Mouse (Mus musculus) kidney, postnatal 10 days (tissue): ENCODE measurements around the gene Grip1.

Experiments used
- DNase-seq: peaks from one replicate; pipeline ENCODE4 v3.0.0; 2021; ENCODE audit warnings: mixed read lengths

Grip1 gene

DNA sequence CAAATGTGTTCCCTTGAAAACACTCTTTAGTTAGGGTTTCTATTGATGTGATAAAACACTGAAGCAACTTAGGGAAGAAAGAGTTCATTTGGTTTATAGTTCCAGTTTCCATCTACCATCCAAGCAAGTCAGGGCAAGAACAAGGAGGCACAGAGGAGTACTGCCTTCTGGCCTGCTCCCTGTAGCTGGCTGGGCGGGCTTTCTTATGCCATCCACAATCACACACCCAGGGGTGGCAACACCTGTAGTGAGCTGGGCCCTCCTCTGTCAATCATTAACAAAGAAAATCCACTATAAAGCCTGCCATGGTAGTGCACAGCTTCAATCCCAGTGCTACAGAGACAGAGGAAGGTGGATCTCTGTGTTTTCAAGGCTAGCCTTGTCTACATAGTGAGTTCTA lies 122.2 kb downstream of the Grip1 start:
- DNase-seq, result no peak

DNA sequence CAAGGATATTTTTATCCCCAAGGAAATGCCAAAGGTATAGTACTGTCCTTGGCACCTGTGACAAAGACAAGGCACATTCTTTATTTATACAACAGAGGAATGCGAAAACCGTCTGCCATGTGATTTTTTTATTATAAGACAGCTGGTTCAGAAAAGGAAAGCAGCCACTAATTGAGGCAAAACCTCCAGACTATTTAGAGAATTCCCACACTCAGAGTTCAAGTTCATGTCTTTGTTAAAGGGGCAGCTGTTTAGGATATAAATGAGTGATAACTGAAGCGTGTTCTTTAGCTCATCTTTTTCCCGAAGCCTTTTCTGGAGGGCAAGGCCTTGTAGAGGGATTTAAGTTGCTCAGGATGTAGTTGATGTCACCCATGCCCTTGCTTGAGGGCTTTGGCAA lies 126.4 kb downstream of the Grip1 start:
- DNase-seq, result no peak

DNA sequence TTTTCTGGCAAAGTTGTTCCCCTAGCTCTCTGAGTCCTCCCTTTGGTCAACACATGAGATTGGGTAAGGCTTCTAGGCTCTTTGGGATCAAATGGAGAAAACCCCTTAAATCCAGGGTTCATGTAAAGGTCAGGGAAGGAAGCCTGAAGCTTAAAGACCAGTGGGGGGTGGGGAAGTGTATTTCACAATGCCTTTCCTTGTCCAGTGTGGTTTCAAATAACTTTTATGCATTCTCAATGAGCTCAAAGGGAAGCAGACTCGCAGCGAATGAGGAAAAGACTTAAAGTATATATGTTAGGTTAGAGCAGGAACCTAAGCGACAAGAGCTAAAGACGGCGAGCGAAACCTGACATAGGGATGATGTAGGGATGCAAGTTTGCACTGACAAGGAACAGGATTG lies 131.0 kb downstream of the Grip1 start:
- no peak for DNase-seq

DNA sequence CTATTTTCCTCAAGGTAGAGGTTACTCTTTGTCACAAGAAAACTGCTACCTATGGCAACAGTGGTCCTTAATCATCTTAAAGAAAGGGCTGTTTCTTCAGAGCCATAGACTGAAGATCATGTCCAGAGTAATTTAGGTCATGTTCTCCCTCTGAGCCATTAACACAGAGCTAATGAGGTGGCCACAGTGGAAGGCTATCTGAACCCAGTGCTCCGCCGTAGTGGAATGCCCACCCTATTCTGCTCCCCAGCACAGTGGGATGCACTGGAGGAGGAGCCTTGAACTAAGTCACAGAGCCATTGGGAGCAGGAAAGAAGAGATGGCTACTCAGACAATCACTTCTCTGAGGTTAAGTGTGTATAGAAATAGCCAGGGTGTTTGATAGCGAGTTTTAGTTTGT lies 133.3 kb downstream of the Grip1 start:
- DNase-seq, result no peak

DNA sequence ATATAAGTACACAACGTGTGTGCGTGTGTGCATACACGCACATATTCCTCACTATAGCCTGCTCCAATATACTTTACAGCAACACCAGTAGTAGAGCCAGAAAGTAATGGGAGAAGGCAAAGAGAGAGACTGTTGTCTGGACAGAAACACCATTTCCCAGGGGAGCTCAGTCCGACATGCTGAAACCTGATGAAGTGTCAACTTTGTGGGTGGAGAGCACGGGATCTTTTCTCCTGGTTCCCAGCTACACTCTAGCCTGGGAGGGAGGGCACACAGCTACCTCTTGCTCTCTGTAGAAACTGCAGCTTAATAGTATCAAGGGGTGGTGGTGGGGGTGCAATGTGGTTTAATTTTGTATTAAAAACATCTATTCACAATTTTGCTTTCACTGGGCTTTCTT lies 143.2 kb downstream of the Grip1 start:
- no peak for DNase-seq

DNA sequence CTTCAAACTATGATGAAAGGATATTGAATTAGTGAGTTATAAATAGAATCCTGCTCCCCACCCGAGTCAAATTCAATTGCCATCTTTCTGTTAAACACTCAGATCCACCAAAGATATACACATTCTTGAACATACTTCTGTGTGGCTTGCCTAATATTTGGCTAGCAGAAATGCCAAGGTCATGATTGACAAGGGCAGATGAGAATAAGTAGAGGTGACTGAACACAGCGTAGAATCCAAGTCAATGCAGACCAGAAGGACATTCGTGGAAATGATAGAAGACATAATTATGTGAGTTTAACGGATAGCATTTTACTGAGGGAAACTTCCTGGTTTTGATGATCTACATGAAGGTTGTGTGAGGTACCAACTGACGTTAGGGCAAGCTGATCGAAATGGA lies 153.9 kb downstream of the Grip1 start:
- no peak for DNase-seq

DNA sequence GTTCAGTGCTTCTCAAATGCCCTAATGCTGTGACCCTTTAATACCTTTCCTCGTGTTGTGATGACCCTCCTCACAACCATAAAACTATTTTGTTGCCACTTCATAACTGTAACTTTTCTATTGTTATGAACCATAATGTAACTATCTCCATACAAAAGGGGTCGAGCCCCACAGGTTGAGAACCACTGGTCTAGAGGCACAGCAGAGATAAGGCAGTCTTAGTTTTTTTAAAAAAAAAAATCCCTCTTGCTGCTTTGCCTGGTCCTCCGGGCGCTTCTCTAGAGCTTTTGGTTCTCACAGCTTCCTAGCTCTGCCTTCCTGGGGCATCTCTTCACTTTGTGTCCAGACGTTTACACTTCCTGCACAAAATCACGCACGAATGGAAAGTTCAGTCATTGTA lies 155.4 kb downstream of the Grip1 start:
- DNase-seq, result no peak

DNA sequence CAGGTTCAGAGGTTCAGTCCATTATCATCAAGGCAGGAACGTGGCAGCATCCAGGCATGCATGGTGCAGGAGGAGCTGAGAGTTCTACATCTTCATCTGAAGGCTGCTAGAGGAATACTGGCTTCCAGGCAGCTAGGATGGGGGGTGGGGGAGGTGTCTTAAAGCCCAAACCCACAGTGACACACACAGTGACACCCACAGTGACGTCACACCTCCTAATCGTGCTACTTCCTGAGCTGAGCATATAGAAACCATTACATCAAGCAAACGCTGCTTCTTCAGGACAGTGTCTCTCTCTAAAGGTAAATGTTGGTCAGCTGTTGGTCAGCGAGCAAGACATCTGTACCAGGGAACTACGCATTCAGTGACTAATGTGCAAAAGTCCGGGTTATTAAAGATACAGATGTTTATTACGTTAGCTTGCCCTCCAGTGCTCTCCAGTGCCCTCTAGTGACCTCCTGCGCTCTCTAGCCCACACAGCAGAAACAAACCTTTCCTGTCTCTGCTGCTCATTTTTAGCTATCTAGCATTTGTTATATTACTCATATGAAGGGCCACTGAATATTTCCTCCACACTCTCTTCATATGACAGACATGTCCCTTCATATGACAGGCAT lies 156.8 kb downstream of the Grip1 start:
- peak; percentile 62 for DNase-seq

DNA sequence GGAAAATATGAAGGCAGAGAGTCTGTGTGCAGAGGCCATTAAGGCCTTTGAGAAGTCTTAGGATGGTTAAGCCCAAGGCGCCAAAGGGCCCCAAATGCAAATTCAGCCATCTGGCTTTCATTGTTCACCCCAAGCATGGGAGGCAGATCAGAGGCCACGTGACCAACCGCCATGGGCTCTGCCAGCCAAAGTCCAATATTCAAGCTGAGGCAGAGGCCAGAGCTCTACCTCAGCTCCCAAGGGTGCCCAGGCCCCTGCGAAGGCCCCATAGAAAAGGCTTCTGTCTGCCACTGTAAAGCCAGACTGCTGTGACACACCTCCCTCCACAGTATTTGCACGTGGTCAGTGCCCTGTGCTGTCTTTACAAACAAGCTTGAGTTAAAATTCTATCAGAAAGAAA lies 158.4 kb downstream of the Grip1 start:
- no peak for DNase-seq

DNA sequence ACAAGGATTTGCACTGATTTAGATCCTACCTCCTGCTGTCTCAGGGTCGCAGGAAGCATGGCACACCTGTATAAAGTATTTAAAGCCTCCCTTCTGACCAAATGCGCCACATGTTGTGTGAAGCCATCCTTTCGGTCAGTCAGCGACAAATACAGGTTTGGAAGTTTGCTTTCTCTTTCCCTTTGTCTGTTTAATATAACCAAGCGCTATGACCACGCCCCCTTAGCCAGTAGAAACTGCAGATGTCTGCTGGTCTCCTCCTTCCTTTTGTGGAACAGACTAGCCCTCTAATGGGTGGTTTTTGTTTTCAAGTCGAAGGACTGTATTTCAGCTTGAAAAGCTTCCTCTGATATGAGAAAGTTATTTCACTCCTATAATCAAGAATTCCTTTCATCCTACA lies 161.1 kb downstream of the Grip1 start:
- DNase-seq, result peak; percentile 52

DNA sequence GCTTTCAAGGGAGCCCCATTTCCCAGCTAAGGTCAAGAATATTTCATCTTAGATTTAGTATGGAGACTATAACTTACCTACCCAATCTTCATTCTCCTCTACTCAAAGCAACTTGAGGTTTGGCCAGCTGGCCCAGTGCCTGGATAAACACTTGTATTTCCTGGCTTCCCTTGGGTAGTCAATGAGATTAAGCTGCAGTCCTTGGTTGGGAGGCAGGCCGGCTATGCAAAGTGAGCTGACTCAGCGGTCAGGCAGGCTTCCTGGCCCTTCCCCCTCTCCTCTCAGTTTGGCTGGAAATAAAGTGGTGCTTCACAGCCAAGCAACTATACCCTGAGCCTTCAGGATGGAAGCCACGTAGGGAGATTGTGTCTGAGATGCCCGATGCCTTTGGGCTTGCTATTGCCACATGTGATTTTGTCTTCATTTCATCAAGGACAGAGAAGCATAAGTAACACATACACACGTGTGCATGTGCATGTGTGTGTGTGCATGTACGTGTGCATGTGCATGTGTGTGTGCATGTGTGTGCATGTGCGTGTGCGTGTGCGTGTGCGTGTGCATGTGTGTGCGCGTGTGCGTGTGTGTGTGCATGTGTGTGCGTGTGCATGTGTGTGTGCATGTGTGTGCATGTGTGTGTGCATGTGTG lies 161.7 kb downstream of the Grip1 start:
- DNase-seq, result peak; percentile 93

DNA sequence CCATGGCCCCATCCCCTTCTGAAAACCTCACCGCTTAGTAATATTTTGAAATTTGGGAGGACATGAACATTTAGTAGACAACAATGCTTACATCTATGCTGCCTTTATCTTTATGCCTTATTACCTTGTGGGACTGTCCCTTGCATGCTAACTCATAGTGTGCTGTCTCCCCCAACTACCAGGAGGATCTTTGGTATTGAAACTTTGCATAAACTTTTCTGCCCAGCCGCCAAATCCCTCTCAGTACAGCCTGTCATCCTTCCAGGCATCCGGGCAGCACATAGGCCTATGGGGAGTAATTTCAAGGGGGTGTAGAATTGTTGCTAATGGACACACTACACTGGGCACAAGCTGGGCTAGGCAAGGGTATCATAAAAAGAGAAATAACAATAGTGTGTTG lies 162.4 kb downstream of the Grip1 start:
- no peak for DNase-seq

DNA sequence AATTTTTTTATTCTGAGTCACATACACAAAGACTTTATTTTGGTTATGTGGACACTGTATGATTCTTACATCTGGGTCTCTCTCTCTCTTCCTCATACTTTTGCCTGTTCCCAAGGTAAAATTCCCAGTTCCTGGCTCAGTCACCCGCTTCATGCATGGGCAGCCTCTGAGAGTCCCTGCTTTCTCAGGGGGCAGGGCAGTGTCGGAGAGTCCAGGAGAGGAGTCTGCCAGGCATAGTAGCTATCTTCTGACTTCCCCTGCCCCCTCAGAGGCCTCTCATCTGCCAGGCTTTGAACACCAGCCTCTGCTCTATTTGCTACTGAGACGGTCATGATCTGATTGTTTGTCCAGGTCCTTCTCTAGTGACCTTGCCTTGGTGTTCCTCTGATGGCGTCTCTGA lies 175.0 kb downstream of the Grip1 start:
- no peak for DNase-seq

DNA sequence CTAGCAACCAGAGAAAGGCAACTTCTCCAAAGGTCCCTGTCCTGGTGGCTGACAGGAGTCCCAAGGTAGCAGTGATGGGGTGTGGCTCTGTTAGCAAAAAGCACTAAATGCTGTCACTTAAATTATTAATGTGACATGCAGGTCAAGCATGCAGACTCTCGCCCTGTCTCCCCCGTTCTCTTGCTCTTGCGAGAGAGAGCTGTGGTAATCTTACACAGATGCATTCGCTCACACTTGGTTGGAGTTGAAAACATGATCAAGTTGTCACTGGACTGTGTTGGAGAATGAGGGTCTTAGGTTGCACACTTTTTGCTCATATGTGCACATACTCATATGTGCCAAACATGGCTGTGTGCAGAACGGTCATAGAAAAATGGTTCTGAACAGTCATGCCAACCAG lies 176.8 kb downstream of the Grip1 start:
- DNase-seq, result no peak

DNA sequence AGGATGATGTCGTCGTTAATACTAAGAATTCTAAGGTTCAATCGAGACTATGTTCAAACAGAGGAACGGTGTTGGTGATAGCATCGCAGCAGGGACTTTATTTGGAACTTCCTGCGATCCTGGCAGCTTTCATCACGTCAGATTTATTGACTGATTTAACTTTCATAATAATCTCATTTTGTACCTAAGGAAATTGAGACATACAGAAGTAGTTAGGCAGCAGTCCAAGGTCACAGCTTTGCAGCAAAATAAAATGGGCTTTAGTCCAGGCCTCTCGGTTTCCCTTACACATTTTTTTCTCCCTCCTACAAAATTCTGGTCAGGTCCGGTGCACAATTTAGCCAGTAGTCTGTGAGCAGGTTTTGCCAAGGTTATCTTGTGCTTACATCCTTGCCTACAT lies 178.3 kb downstream of the Grip1 start:
- no peak for DNase-seq

DNA sequence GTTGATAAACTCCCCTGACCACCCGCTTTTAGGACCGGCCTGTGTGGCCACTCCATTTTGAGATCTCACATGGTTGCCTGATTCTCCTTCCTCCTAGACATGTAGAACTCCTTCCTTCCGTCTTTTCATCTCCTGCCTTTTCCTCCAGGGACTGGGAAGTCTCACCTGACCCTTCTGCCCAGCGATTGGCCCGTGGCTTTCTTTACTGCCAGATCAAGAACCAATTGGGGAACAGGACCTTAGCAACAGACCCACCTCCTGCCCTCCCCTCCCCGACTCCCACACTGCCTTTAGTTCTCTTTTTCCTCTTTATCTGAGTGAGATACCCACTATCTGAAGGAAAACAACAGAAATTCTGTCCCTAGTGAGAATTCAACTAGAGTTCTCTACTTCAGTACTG lies 180.9 kb downstream of the Grip1 start:
- no peak for DNase-seq

DNA sequence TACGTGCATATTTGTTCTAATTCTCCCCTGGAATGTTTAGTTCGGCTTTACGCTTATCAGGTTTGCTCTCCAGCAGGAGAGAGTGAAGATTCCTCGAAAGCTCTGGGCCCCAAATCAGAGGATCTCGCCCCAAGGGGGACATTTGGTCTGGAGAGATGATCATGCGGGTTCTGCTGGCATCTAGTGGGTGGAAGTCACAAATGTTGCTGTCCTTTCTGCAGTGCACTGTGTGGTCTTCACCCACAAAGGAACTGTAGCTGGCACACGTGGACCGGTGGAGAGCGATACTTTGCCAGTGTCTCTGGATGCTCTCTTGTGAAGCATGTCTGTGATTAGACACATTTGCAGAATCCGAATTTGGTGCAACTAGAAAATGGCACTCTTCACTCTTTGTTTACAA lies 186.9 kb downstream of the Grip1 start:
- no peak for DNase-seq

DNA sequence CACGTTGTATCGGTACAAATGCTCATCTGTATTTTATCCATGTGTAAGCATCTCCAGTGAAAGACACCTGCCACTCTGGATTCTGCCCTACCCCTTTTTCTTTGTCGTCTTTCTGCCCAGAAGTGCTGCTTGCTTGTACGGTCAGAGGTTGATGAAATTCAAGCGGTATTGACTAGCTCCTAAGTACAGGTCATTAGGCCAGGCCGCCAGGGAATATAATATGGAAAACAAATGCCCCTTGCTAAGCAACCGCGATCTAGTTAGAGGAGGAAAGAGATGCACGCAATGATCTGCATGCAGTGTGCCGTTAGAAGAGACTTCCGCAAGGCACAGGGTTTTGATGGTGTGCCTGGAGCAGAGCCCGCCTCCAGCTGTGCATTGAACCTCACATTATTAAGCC lies 187.4 kb downstream of the Grip1 start:
- DNase-seq, result no peak

DNA sequence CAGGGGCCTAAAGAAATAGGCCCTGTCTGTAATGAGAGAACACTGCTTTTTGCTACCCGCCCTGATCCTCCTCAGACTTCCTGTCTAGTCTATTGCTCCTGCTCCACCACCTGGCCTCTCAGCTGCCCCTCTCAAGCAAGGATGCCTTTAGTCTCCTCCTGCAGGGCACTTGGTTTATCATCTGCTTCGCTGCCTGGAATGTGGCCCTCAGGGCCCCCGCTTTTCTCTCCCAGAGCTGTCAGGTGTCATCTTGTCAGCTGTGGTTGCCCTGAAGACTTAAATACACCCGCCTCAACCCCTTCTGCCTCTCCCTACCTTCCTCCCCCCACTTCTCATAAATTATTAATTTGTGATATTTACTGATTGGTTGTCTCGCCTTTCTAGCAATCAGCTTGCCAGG lies 190.7 kb downstream of the Grip1 start:
- DNase-seq, result no peak

DNA sequence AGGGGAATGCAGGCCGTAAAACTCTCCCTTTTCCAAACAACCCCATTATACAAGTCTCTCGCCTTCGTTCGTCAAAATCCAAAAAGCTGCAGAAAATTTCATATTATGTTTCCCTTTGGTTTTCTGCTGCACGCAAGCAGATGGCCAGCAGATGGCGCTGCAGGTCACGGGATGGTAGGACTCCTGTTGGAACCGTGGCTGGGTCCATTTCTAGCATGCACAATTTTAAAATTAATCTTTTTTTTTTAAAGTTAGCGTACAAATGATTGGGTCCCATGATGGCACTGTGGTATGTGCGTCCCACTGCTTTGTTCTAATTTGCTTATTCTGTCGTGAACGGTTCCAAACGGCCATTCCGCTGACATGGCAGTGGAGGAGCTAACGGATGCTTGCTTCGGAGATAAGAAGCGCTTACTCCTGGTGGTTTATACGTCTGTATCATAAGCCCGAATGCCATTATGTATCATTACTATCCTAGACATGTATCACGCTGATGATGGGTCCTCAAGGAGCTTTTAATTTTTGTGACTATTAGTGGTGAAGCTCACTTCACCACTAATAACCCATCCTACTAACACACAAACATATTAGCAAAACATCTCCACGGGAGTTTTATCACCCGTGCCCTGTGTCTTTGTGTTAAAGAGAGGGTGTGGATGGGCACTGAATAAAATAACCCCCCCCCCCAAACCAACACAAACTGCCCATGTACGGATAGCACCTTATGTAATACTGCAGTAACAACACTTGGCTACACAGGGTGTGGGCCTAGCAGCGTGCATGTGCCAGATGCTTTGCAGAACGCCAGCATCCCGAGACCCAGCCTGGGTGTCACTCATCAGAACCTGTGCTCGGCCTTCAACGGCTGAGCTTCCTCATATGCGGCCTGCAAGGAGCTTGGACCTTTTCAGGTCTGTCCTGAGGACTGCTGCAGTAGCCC lies 193.1 kb downstream of the Grip1 start:
- DNase-seq, result peak; percentile 86

DNA sequence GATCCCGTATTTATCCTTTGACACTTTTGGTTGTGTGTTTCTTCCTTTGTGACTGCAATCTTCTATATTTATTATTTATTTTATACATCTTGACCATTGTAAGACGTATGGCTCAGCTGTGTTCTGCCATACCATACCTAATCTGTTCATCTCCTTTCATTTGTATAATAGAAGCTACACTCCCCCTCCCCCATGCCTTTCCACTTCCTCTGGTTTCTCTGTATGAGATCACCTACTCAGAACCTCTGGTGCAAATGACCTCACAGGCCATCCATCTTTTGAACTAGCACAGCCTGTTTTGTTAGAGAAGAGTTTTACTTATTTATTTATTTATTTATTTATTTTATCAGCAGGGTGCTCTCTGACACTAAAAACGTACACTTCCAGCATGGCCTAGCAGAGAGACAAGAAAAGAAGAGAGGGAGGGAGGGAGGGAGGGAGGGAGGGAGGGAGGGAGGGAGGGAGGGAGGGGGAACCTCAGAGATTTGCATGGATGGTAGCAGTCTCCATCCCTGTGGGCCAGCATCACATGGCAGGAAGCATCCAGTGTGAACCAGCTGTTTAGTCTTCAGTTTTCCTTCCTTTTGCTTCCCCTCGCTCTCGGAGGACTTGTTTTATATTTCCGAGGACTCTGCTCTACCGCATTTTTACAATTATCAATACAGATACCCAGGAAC lies 207.2 kb downstream of the Grip1 start:
- no peak for DNase-seq

DNA sequence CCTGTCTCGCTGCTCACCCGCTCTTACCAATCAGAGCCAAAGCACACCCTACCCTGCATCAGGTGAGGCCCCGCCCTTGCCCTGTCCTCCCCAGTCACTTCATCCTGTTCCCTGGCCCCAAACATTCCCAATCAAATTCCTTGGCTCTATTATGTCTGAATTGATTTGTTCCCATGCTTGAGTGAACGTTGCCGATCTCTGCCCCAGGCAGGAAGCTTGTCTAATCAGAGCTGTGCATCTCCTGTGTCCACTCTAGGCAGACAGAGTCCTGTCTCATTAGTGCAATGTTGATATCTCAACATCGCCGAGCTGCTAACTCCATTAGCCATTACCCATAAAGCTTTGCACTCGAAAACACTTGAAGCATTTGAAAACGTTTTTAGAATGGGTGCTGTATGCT lies 210.0 kb downstream of the Grip1 start:
- DNase-seq, result no peak

DNA sequence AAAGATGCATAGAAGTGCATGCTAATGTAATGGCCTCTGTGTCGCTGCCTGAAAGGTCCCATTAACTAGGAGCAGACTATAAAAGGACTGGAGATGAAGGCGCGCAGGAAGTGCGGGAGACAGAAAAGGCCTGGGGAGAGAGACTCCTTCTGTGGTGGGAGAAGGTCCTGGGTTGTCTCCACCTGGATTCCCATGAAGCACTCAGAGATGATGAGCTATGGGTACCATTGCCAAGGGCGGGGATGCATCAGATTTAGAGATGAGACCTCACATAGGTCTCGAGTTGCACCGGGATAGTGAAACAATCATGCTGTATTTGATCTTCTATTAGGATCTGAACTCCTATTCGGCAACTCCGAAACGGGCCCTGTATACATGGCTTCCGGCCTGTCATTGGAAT lies 212.8 kb downstream of the Grip1 start:
- DNase-seq, result no peak

DNA sequence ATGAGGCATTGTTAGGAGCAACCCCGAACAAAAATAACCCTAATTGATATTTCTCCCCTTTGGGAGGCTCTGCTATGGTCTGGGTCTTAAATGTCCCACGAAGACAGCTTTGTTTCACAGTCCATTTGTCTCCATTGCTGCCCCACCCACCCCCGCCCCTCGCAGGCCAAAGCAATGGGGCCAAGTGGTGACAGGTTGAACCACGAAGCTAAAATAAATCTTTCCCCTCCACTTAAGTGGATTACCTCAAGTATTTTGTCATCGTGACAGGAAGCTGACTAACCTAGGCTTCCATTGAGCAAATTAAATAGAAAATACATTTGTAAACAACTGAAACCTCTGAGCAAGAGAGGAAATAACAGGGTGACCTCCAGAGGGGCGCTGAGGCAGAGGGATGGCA lies 216.8 kb downstream of the Grip1 start:
- no peak for DNase-seq
